Mouse (Mus musculus) liver, adult (tissue): ENCODE measurements at regions not wholly inside any gene's neighbourhood (a gene's known extent, or its start where the extent isn't known, plus 50 kb on each side); places are given as distances from the start of the nearest gene placed in this dataset.

Experiments
- GATA4 ChIP-seq: IDR thresholded peaks from 2 replicates; pipeline ENCODE4 v1.6.1; 2014; ENCODE audit warnings: mild to moderate bottlenecking, low read length; ENCODE audit not compliant: insufficient replicate concordance

DNA sequence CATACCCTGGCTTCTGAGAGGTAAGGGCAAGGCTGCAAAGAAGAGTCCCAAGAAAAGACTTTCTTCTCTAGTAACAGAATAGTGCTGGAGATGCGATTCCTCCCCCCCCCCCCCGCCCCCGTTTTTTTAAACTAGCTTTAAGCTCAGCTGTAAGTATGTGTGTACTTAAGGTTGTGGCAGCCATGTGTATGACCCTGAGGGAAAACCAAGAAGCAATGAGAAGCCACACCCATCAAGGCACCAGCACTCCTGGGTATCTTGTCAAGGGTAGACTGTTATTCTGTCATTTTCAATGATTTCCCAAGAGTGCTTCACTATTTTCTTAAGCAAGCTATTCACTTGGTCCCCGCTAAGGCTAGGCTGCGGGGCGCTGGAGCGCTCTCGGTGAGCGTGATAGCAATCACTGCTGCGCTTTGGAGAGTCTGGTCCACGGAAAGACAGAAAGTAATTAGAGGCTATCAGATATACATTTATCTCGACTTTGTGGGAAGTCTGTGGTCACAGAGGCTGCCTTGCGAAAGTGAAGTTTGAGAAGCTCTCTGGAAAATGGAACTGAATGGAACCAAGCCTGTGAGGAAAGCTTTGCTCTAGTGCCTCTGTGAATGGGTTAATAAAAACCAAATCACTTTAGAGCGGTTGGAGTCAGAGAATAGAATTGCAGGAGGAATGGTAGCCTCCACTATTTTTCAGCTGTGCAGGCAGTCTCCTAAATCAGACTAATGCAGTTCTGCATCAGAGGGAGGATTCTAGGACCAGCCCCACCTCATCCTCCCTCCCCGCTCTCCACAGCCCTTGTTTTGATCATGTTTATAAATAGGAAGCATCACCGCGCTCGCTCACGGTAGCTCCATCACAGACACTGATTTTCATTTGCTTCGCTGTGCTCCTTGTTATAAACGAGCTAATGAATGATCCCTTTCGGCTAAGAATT, 114.8 kb upstream of the Bmp2 start:
- TF ChIP-seq GATA4, result no peak

DNA sequence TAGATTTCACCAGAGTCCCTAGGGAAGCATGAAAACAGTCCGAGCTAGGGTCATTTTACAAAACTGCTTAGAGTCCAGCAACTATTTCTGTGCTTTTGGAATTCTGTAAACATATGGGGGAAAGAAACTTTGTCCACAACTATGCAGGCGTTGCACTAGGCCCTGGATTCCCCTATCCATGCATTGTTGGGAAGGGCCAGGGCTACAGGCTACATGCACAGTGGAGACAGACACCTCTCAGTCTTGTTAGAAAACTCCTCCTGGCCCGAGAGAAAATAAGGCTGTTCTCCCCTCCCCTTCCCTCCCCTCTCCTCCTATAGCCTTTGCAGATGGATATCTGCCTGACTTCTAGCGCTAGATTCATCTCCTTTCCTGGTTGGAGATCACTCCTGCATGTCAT, 113.9 kb upstream of the Bmp2 start:
- TF ChIP-seq GATA4, result no peak

GRCm38 (mm10) chr2:133443024-133443423, 108.9 kb upstream of the Bmp2 start:
- no peak for TF ChIP-seq GATA4

DNA sequence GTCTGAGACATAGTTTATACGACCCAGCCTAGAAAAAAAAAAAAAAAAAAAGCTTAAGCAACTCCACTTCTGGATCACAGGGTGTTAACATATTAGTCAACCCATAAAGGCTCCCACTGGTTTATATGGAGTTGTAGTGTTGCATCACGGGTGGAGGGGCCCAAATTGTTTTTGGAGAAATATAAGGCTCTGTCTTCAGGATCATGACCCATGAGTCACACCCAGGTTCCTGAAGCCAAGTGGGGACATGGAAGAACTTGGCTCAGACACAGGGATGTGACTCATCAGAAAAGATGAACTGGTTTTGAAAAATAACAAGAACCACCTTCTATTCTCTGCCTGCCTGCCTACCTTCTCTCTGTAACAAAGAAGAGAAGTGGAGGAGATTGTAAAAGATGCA, 108.5 kb upstream of the Bmp2 start:
- TF ChIP-seq GATA4, result no peak

DNA sequence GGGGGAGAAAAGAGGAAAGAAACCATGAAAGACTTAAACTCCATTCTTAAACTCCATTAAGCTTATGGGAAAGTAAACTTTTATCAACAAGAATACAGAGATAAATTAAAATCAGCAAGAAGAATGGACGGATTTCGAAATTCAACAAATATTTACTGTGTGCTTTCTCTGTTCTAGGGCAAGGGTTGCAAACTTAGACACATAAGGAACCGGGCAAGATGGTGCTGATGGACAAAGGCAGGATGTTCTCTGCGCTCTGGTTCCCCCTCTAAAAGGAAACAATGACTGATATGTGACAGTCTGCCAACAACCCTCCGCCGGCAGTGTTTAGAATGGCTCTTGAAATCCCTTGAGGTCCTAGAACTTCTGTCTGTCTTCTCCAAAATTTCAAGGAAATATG, 99.0 kb upstream of the Bmp2 start:
- TF ChIP-seq GATA4, result no peak

DNA sequence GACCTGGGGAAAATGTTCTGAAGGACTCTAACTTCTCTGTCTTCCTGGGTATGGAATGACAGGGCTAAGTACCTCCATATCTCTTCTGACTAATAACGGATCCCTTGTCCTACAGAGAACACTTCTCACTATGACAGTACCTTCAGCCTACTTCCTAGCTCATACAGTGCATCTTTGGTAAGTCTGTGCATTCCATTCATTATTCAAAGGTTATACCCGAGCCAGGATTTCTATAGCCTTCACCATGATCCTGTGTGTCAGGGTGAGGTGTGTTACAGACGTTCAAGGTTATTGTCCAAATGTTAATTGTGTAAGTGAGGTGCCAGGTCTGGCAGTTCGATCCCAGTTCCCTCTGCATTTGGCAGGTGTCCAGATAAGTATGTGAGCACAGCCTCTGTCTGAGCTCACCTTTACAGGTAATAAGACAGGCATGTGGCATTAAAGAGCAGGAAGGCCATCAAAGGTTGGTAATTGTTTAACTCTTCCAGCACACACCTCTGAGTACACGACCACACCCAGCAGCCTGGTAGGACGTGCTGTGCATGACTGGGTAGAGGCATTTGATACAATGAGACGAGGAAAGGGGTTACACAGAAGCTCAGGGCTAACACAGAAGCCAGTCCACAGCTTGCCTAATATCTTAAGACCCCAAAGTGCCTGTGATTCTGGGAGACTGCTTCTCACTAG, 96.3 kb upstream of the Bmp2 start:
- TF ChIP-seq GATA4, result no peak

- no peak for TF ChIP-seq GATA4
These were observed 95.2 kb upstream of the Bmp2 start for GRCm38 (mm10) chr2:133456785-133457184.

- no peak for TF ChIP-seq GATA4
These were observed 93.2 kb upstream of the Bmp2 start for GRCm38 (mm10) chr2:133458735-133459134.

GRCm38 (mm10) chr2:133460814-133461213, 91.1 kb upstream of the Bmp2 start:
- no peak for TF ChIP-seq GATA4

DNA sequence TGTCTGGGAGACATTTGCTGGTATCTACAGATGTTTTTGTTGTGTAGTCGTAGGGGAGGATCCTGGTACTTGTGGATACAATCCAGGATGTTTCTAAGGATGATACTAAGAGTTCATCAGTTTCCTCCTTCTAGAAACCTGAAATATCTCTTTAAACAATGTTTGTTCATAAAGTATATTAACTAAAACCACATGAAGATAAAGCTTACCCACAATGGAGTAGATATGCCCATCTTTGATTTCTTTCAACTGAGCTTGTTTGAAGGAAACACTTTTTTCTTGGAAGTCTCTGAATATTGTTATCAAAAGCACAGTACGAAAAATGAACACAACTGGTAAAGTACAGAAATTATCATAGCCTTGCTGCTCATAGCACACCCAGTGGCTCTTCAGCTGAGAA, 89.6 kb upstream of the Bmp2 start:
- TF ChIP-seq GATA4, result no peak

GRCm38 (mm10) chr2:133467170-133468168, 84.5 kb upstream of the Bmp2 start:
- peak; percentile 91 for TF ChIP-seq GATA4

GRCm38 (mm10) chr2:133472966-133473744, 78.8 kb upstream of the Bmp2 start:
- no peak for TF ChIP-seq GATA4

DNA sequence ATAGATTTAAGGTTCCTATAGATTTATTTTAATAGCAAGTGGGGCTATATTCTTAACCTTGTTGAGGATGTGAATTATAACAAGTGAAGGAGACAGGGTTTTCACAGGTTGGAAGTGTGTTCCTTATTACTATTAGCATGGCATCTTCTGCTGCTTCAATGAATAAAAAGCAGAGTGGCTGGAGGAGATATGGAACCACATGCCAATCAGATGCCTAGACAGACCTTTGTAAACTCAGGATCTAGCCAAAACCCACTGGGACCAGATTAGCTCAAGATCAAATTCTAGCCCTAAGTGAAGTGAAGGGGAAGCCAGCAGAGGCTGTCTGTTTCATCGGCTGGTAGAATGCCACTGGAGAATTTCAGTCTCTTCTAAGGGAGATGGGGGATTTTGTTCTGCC, 77.8 kb upstream of the Bmp2 start:
- no peak for TF ChIP-seq GATA4

DNA sequence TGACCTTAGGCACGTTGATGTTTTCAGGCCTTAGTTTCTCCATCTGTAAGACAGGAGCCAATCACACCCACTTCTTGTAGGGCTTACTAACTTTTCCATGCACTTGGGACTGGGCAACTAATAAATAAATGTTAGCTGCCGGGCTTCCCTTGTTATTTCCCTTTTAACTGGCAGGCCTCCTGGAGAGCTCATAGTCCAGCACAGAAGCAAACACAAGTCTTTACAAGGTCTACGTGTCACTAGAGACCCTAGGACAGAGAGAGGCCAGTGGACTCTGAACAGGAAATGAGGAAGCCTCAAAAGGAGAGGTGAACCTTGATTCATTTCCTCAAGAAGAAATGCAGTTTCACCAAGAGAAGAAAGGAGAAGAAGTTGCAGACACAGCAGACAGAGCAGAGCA, 71.1 kb upstream of the Bmp2 start:
- no peak for TF ChIP-seq GATA4
